Mouse (Mus musculus) kidney, postnatal 0 days (tissue): Measurements from ENCODE around the gene Pik3ca. TPM values are rescaled to one million over a fixed set of nuclear protein-coding genes. Genes with fewer than 3 reads are reported as not detected.

Source experiments
- ATAC-seq: fragments of 200-750 bp; cut with Nextera tagmentation; replicated peaks from 2 replicates; pipeline ENCODE4 v1.8.0; 2017; ENCODE audit warnings: low read depth, moderate number of reproducible peaks, moderate TSS enrichment, moderate library complexity; ENCODE audit not compliant: low FRiP score
- DNase-seq: peaks from one replicate; pipeline ENCODE4 v3.0.0-alpha.2; 2016; ENCODE audit warnings: low spot score
- H3K27ac ChIP-seq: fragments of 300-500 bp; sonication (generic); 2 replicates; pipeline ENCODE4 v1.5.1; 2014; ENCODE audit warnings: mild to moderate bottlenecking
- H3K27me3 ChIP-seq: fragments of 300-500 bp; sonication (generic); 2 replicates; pipeline ENCODE4 v1.6.1; 2014; ENCODE audit warnings: low read length, mixed read lengths; ENCODE audit not compliant: insufficient read depth
- H3K36me3 ChIP-seq: fragments of 300-500 bp; sonication (generic); 2 replicates; pipeline ENCODE4 v1.6.1; 2014; ENCODE audit warnings: low read length, mixed read lengths; ENCODE audit not compliant: insufficient read depth
- H3K4me1 ChIP-seq: fragments of 300-500 bp; sonication (generic); replicated peaks from 2 replicates; pipeline ENCODE4 v1.6.1; 2014; ENCODE audit warnings: antibody characterized with exemption, low read length, mixed read lengths; ENCODE audit not compliant: insufficient read depth
- H3K4me2 ChIP-seq: fragments of 300-500 bp; sonication (generic); 2 replicates; pipeline ENCODE4 v1.6.1; 2014; ENCODE audit warnings: mild to moderate bottlenecking, low read length, moderate library complexity, mixed read lengths
- H3K4me3 ChIP-seq: fragments of 300-500 bp; sonication (generic); replicated peaks from 2 replicates; pipeline ENCODE4 v1.5.1; 2014; ENCODE audit warnings: low read depth, low read length
- H3K9ac ChIP-seq: fragments of 300-500 bp; sonication (generic); 2 replicates; pipeline ENCODE4 v1.6.1; 2014; ENCODE audit warnings: low read depth, low read length
- H3K9me3 ChIP-seq: fragments of 300-500 bp; sonication (generic); replicated peaks from 2 replicates; pipeline ENCODE4 v1.6.1; 2016; ENCODE audit warnings: low read length, inconsistent platforms, mixed read lengths
- CTCF ChIP-seq: IDR thresholded peaks from 2 replicates; pipeline ENCODE4 v1.5.1; 2016; ENCODE audit warnings: antibody characterized with exemption, low read depth, mild to moderate bottlenecking, moderate library complexity
- WGBS: fragments of 180-500 bp; shearing (Covaris S2); extraction: QIAGEN DNeasy Blood & Tissue Kit; methylation state at CpG from one replicate; pipeline ENCODE4 v1.1.7; 2014; 5-methylcytosine and 5-hydroxymethylcytosine counted together
- polyA plus RNA-seq: library from polyadenylated mRNA; unstranded; fragments of >200 nt; fragmentation: Nextera tagmentation; extraction: Ambion mirVana; gene quantifications from 2 replicates; pipeline ENCODE4 v1.2.1, GENCODE M21; 2015

Pik3ca gene
- polyA plus RNA-seq, 1 experiment from 2014 or later, result 11.2 TPM

DNA sequence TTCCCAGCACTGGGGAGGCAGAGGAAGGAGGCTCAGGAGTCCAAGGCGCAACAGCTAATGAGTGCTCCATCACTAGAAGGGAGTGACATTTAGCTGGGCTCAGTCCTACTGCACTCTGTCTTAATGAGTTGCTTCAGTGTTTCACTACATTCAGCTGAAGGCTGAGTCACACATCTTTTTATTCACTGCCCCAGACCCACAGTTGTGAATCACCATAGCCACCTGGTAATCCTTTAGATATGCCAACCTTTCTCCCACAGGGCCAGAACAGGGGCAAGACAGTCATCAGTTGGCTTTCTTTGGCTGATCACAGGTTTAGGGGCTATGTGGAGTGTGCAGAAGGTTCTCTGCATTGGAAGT, 99.2 kb downstream of the Pik3ca start:
- ATAC-seq, result no peak
- Histone ChIP-seq H3K4me2 (no peak overlapping the region), H3K36me3 (no peaks in the 10 kb centered on the region), H3K9me3 (no peaks in the 10 kb centered on the region), H3K27ac (no peak overlapping the region), H3K4me1 (no peaks in the 10 kb centered on the region; the same call in 1 of the 2 replicates), H3K27me3 (no peaks in the 10 kb centered on the region), H3K4me3 (no peak overlapping the region), H3K9ac (no peak overlapping the region)
- no peak for TF ChIP-seq CTCF
- DNase-seq, result no peak
- 96% methylated on average over 1 of the region's 1 CpGs for WGBS

DNA sequence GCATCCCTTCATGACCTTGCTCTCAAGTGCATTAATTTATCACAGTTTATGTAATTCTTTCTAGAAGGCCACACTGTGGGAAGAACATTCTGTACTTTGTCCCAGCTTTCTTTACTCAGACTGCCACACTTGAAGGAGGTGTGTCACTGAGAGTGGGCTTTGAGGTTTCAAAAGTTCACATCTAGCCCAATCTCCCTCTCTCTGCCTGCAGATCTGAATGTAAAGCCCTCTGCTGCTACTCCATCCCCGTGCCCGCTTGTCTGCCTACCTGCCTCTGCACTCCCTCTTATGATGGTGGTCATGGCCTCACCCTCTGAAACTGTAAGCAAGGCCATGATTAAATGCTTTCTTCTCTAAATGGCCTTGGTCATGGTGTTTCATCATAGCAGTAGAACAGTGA, 102.9 kb downstream of the Pik3ca start:
- 96% methylated on average over 2 of the region's 2 CpGs for WGBS
- TF ChIP-seq CTCF, result no peak
- Histone ChIP-seq H3K9ac (no peak overlapping the region), H3K9me3 (no peaks in the 10 kb centered on the region), H3K4me2 (no peak overlapping the region), H3K27me3 (no peaks in the 10 kb centered on the region), H3K27ac (no peak overlapping the region), H3K4me1 (no peaks in the 10 kb centered on the region), H3K4me3 (no peak overlapping the region), H3K36me3 (no peaks in the 10 kb centered on the region)
- ATAC-seq (no peak), DNase-seq (no peak)

DNA sequence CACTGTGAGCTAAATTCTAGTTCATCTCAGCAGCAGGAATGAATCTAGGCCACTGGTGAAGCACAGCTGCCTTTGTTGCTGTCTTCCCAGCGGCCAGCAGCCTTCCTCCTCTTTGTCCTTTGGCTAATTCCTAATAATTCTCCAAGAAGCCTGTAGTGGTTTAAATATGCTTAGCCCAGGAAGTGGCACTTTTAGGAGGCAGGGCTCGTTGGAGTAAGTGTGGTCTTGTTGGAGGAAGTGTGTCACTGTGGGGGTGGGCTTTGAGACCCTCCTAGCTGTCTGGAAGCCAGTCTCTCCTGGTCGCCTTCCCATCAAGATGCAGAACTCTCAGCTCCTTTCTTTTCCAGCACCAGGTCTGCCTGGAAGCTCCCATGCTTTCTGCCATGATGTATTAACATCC, 108.4 kb downstream of the Pik3ca start:
- Histone ChIP-seq H3K4me2 (no peak overlapping the region), H3K9me3 (no peaks in the 10 kb centered on the region), H3K36me3 (no peaks in the 10 kb centered on the region), H3K4me1 (no peaks in the 10 kb centered on the region), H3K4me3 (no peak overlapping the region), H3K9ac (no peak overlapping the region), H3K27ac (no peak overlapping the region), H3K27me3 (no peaks in the 10 kb centered on the region)
- ATAC-seq, result no peak
- no peak for TF ChIP-seq CTCF
- DNase-seq, result peak; percentile 4
- 70% methylated on average over 3 of the region's 3 CpGs for WGBS

DNA sequence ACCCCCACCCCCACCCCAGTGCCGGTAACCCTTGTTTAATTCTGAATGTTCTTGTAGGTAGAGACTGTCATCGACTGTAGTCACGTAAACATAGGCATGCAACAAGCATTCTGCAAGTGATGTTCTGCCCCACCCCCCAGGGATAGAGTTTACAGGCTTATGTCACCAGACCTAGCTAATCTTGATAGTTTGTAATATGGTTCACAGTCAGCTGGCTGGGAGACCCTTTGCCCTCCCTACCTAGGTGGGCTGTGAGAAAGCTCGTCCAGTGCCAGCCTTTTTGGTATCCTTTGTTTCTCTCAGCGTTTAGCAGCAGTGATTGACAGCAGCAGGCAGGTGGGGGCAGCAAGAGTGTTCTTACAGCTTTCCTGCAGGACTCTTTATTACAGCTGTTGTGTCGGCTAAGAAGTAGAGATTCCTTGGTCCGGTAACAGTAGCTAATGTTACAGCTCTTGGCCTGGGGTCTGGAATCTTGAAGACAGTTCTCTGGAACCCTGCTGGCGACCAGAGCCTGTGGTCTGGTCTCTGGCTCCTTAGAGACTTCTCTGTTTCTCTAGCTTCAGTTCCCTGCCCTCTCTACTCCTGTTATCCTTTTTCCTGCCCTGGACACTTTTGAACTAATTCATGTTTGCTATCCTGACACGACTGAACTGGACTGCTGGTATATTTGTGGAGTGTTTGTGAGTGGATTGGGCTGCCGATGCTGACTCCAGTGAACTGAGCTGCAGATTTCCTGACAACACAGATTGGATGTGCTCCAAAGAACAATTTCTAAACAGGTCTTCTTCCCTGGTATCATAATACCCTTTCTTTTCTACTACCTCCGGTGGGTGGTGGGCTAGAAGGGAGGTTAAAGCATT, 109.1 kb downstream of the Pik3ca start:
- DNase-seq, result no peak
- WGBS, result 66% methylated on average over 11 of the region's 11 CpGs
- TF ChIP-seq CTCF, result no peak

DNA sequence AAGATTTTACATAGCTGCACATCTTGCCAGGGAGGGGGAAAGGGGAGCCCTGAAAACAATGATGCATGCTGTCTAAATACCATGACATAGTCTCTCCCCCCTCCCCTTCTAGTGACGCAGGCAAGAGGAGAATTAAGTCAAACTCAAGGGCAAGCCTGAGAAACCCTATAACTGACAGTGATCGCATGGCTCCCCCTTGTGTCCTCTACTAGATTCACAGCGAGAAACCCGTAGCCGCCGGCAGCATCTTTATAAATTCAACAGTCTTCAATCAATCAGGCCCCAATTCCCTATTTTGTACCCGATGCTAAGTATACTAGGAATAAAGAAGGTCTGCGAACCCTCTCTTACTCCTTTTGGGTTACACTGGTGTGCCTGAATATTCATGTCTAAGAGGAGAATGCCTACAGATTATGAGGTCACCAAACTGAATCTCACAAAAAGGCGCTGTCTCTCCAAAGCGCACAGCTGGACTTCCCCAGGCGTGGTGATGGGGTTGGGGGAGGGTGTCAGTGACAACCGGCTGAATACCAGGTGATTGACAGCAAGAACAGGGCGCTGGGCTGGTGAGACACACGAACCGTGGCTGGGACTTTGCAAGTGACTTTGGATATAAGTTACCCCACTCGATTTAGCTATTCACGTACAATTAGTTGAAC, 111.3 kb downstream of the Pik3ca start:
- Histone ChIP-seq H3K4me3 (no peak overlapping the region; the same call in 1 of the 2 replicates), H3K4me1 (peaks cover 9% of the 10 kb centered on the region; the same call in 1 of the 2 replicates), H3K9me3 (no peaks in the 10 kb centered on the region), H3K27me3 (no peaks in the 10 kb centered on the region), H3K27ac (no peak overlapping the region), H3K36me3 (no peaks in the 10 kb centered on the region), H3K4me2 (peak overlapping the region; percentile 76), H3K9ac (peak overlapping the region; percentile 23; the same call in 1 of the 2 replicates)
- peak; percentile 93 for DNase-seq
- ATAC-seq, result no peak
- 2% methylated on average over 17 of the region's 17 CpGs for WGBS
- TF ChIP-seq CTCF, result peak; percentile 87

More for the DNA sequence above, 109.1 kb downstream of the Pik3ca start:
- H3K9ac ChIP-seq, result no peak overlapping the region
- no peaks in the 10 kb centered on the region for H3K27me3 ChIP-seq
- no peak overlapping the region for H3K4me2 ChIP-seq
- H3K4me1 ChIP-seq, result peaks cover 5% of the 10 kb centered on the region; the same call in 1 of the 2 replicates
- no peak overlapping the region for H3K27ac ChIP-seq
- H3K9me3 ChIP-seq, result no peaks in the 10 kb centered on the region
- no peaks in the 10 kb centered on the region for H3K36me3 ChIP-seq
- ATAC-seq, result no peak
- H3K4me3 ChIP-seq, result no peak overlapping the region

DNA sequence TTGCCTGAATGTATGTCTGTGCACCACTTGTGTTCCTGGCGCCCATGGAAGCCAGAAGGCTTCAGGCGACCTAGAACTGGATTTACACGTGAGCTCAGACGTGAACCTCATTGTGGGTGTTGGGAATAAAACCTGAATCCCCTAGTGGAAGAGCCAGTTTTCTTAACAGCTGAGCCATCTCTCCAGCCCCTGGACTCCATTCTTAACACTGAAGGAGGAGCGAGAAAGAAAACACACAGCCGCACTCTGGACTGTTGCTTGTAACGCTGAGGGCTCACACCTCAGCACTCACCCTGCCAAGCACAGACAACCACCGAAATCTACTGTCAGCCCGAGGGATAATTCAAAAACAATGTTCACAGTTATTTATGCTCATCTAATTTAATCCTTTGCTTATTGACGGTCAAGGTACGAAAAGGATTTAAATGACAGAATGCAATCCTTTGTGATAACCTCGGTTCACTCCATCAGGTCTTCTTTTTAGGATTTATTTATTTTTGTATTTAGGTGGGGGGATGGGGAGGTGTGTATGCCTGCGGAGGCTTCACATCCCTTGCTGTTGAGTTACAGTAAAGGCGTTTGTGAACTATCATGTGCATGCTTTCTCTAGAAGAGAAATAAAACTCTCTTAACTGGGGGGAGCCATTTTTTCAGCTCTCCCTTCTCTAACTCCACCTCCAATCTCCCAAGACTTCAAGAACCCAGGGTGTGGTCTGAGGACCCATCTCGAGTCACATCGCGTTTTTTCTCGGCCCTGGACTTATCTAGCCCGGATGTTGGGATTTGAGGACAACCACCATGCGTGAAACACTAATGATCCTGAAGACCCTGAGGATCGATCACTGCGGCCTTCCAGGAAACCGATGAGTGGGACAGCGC, 112.3 kb downstream of the Pik3ca start, which contains the start of gene Zfp639:
TSS of gene Zfp639 (plus strand) at position 764 of the 879 bp plus-strand sequence.
- Histone ChIP-seq H3K27me3 (no peaks in the 10 kb centered on the region), H3K27ac (peak within 1 kb of the TSS; percentile 93), H3K9ac (peak within 1 kb of the TSS; percentile 92), H3K4me3 (peak within 1 kb of the TSS; percentile 83), H3K36me3 (no peaks in the 10 kb centered on the region), H3K4me2 (peak within 1 kb of the TSS; percentile 76), H3K4me1 (peaks cover 9% of the 10 kb centered on the region; the same call in 1 of the 2 replicates), H3K9me3 (no peaks in the 10 kb centered on the region)
- 8% methylated on average over 24 of the region's 24 CpGs for WGBS
- no peak for TF ChIP-seq CTCF
- ATAC-seq (no peak; the same call in 1 of the 2 replicates), DNase-seq (peak; percentile 54)
